Comparison of ENCODE assay signal across 16 mouse cellular contexts in the genomic region with DNA sequence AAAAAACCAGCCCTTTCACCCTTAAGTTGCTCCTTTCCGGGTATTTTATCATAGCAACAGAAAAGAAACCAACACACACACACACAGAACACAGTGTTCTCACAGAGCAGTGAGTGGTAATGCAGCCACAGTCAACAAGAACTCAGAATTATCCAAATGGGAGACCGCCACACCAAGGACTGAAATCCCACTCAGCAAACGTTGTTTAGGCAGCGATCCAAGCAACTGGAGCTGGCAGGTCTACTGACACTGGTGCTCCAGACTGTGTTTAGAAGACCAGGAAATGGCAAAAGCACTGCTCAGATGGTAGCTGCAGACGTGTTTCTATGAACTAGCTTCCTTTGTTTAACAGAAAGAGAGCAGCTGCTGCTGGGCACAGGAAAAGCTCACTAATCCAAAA. TPM values are rescaled to one million over a fixed set of nuclear protein-coding genes. Genes with fewer than 3 reads are reported as not detected.
DNase-seq lines count a peak whose midpoint lies in the region; ATAC-seq lines count a peak whose summit lies in the region.
"Had no signal": no experiment of that assay in that cellular context is flagged by ENCODE, and none has a peak within 500 bp of the region (broad histone marks: within the 10 kb centered on the region; RNA-seq: fewer than 3 reads in every experiment).

No protein-coding gene starts in this region.

- no peak overlapping the region for H3K4me3 ChIP-seq in forebrain, embryonic 14.5 days (ENCODE audit: low read depth, low read length)
- H3K4me3 ChIP-seq in forebrain, embryonic 13.5 days = no peak overlapping the region
- H3K4me3 ChIP-seq: liver, embryonic 12.5 days; neural tube, embryonic 13.5 days had no signal

- peaks cover 49% of the 10 kb centered on the region for H3K36me3 ChIP-seq in forebrain, embryonic 14.5 days (ENCODE audit: control insufficient read depth, insufficient read depth, low read length)
- H3K36me3 ChIP-seq in forebrain, embryonic 13.5 days (ENCODE audit: poor library complexity, severe bottlenecking) = peaks cover 57% of the 10 kb centered on the region

- H3K9me3 ChIP-seq in forebrain, embryonic 14.5 days (replicated peaks; ENCODE audit: control insufficient read depth, low read length) = no peaks in the 10 kb centered on the region
- H3K9me3 ChIP-seq in forebrain, embryonic 13.5 days (replicated peaks) = no peaks in the 10 kb centered on the region
- H3K9me3 ChIP-seq: liver, embryonic 12.5 days; neural tube, embryonic 13.5 days had no signal

- H3K27me3 ChIP-seq in forebrain, embryonic 14.5 days (replicated peaks; ENCODE audit: control insufficient read depth, insufficient read depth, low read length) = no peaks in the 10 kb centered on the region
- no peaks in the 10 kb centered on the region for H3K27me3 ChIP-seq in forebrain, embryonic 13.5 days
- H3K27me3 ChIP-seq: liver, embryonic 12.5 days; neural tube, embryonic 13.5 days had no signal

- ATAC-seq in forebrain, embryonic 14.5 days = no peak
- ATAC-seq in forebrain, embryonic 13.5 days = no peak
- ATAC-seq: liver, embryonic 12.5 days had no signal

- peak; percentile 11 for DNase-seq in forebrain, embryonic 14.5 days (ENCODE audit: low spot score)
- peak; percentile 8 for DNase-seq in right cerebral cortex, postnatal 25 days
- DNase-seq in right cerebral cortex, postnatal 14 days = no peak
- peak; percentile 68 for DNase-seq in lung, postnatal 10 days
- DNase-seq in ovary, adult 18-20 months (ENCODE audit: low spot score) = no peak
- DNase-seq in heart, adult 8-10 months (ENCODE audit: low spot score) = no peak
- no peak for DNase-seq in T-cell, adult 2 months (ENCODE audit: low spot score)
- DNase-seq: adrenal gland, postnatal 36 days; cerebellum, adult 11-12 months; embryo, embryonic 11 days; gastrocnemius, postnatal 36 days; retina, postnatal 1 day had no signal

- no peak overlapping the region for H3K9ac ChIP-seq in forebrain, embryonic 14.5 days (ENCODE audit: low read length)
- no peak overlapping the region for H3K9ac ChIP-seq in forebrain, embryonic 13.5 days
- H3K9ac ChIP-seq: liver, embryonic 12.5 days; neural tube, embryonic 13.5 days had no signal

- 70% methylated on average over 5 of the region's 5 CpGs for WGBS in forebrain, embryonic 14.5 days
- 69% methylated on average over 5 of the region's 5 CpGs for WGBS in forebrain, embryonic 13.5 days

- no peaks in the 10 kb centered on the region for H3K4me1 ChIP-seq in forebrain, embryonic 14.5 days (ENCODE audit: control insufficient read depth, insufficient read depth, low read length)
- no peaks in the 10 kb centered on the region for H3K4me1 ChIP-seq in forebrain, embryonic 13.5 days
- H3K4me1 ChIP-seq: liver, embryonic 12.5 days; neural tube, embryonic 13.5 days had no signal

- no peak overlapping the region for H3K4me2 ChIP-seq in forebrain, embryonic 14.5 days (ENCODE audit: low read length)
- H3K4me2 ChIP-seq in forebrain, embryonic 13.5 days = no peak overlapping the region
- H3K4me2 ChIP-seq: liver, embryonic 12.5 days; neural tube, embryonic 13.5 days had no signal

- peak overlapping the region; percentile 14; the same call in 1 of the 2 replicates for H3K27ac ChIP-seq in forebrain, embryonic 14.5 days (ENCODE audit: low read depth, low read length)
- H3K27ac ChIP-seq in forebrain, embryonic 13.5 days = no peak overlapping the region
- H3K27ac ChIP-seq: kidney, postnatal 0 days; liver, embryonic 12.5 days; neural tube, embryonic 13.5 days had no signal

RNA-seq across cellular contexts. Expression of a gene that starts 16.7 kb away (rescaled TPM):
- 508 and 512 TPM in 2 replicates for polyA plus RNA-seq in forebrain, embryonic 14.5 days (2014; fragmentation: Nextera tagmentation; extraction: Ambion mirVana)
- polyA plus RNA-seq in forebrain, embryonic 13.5 days (2015; fragmentation: Nextera tagmentation; extraction: Ambion mirVana) = 495 and 500 TPM in 2 replicates
- total RNA-seq in heart, adult 8-10 months (2022) = 10 to 100 TPM; 62.5 to 74.0 (median 67.0) TPM

RNA-seq across cellular contexts. Expression of a gene that starts 26.8 kb away (rescaled TPM):
- polyA plus RNA-seq in forebrain, embryonic 14.5 days (2014; fragmentation: Nextera tagmentation; extraction: Ambion mirVana) = 89.7 and 91.1 TPM in 2 replicates
- 72.0 and 77.1 TPM in 2 replicates for polyA plus RNA-seq in forebrain, embryonic 13.5 days (2015; fragmentation: Nextera tagmentation; extraction: Ambion mirVana)
- 10 to 100 TPM; 13.8 to 16.8 (median 14.7) TPM for total RNA-seq in heart, adult 8-10 months (2022)

Comparison
In these comparisons a context has a peak if more than half of its experiments do, and no peak if none do; other contexts are left out.
1. DNase-seq: peak in forebrain, embryonic 14.5 days (single experiment), right cerebral cortex, postnatal 25 days (single experiment) and lung, postnatal 10 days (single experiment); none in right cerebral cortex, postnatal 14 days (single experiment), ovary, adult 18-20 months (single experiment), heart, adult 8-10 months (single experiment) and T-cell, adult 2 months (single experiment).